Mouse (Mus musculus): ENCODE results near the gene Lrrc41.

- no peak for TF ChIP-seq GATA1 (IDR thresholded peaks at IDR 0.05; ENCODE audit: borderline replicate concordance, low read length)
- TF ChIP-seq CTCF (IDR thresholded peaks at IDR 0.05; ENCODE audit: low read depth, low read length) = no peak
- no peak for TF ChIP-seq TAL1 (conservative IDR thresholded peaks at IDR 0.05; ENCODE audit: low read depth, low read length)
Observed at GRCm38 (mm10) chr4:116143317-116143811, 68.3 kb downstream of the Lrrc41 start.
